Mouse (Mus musculus) embryo, embryonic 10.5 days (tissue): ENCODE measurements around the gene Grin2b.
"Not testable (repeated sequence)": the region's sequence is repeated elsewhere in the genome, so short reads cannot be mapped to it uniquely, and the experiment has no call there.

ENCODE experiments used
- DNase-seq: peaks from one replicate; pipeline ENCODE4 v3.0.0-alpha.2; 2015; ENCODE audit warnings: low spot score

Grin2b gene

GRCm38 (mm10) chr6:135907137-135907536 lies 266.2 kb downstream of the Grin2b start:
- DNase-seq = no peak

- DNase-seq = no peak
Observed at GRCm38 (mm10) chr6:135904391-135904790, 268.9 kb downstream of the Grin2b start.

- no peak for DNase-seq
Observed at GRCm38 (mm10) chr6:135900410-135900809, 272.9 kb downstream of the Grin2b start.

- no peak for DNase-seq
Observed at GRCm38 (mm10) chr6:135899225-135899624, 274.1 kb downstream of the Grin2b start.

GRCm38 (mm10) chr6:135894793-135895228 lies 278.5 kb downstream of the Grin2b start:
- DNase-seq = no peak

- DNase-seq = peak; percentile 31
Observed at GRCm38 (mm10) chr6:135882611-135883010, 290.7 kb downstream of the Grin2b start.

GRCm38 (mm10) chr6:135876163-135876726 lies 297.1 kb downstream of the Grin2b start:
- no peak for DNase-seq

GRCm38 (mm10) chr6:135874626-135875025 lies 298.7 kb downstream of the Grin2b start:
- no peak for DNase-seq

- no peak for DNase-seq
Observed at GRCm38 (mm10) chr6:135865832-135866231, 307.5 kb downstream of the Grin2b start.

- no peak for DNase-seq
Observed at GRCm38 (mm10) chr6:135863965-135864364, 309.3 kb downstream of the Grin2b start.

GRCm38 (mm10) chr6:135859502-135859901 lies 313.8 kb downstream of the Grin2b start:
- no peak for DNase-seq

GRCm38 (mm10) chr6:135854173-135854591 lies 319.1 kb downstream of the Grin2b start:
- DNase-seq = peak; percentile 2

- no peak for DNase-seq
Observed at GRCm38 (mm10) chr6:135843755-135844154, 329.6 kb downstream of the Grin2b start.

GRCm38 (mm10) chr6:135836353-135836752 lies 337.0 kb downstream of the Grin2b start:
- DNase-seq = no peak

GRCm38 (mm10) chr6:135833542-135833941 lies 339.8 kb downstream of the Grin2b start:
- DNase-seq = peak; percentile 17

GRCm38 (mm10) chr6:135832041-135832440 lies 341.3 kb downstream of the Grin2b start:
- no peak for DNase-seq

GRCm38 (mm10) chr6:135831032-135831431 lies 342.3 kb downstream of the Grin2b start:
- DNase-seq = no peak

- no peak for DNase-seq
Observed at GRCm38 (mm10) chr6:135829458-135829857, 343.9 kb downstream of the Grin2b start.

GRCm38 (mm10) chr6:135828976-135829375 lies 344.3 kb downstream of the Grin2b start:
- DNase-seq = peak; percentile 5

GRCm38 (mm10) chr6:135827942-135828341 lies 345.4 kb downstream of the Grin2b start:
- peak; percentile 78 for DNase-seq

GRCm38 (mm10) chr6:135827317-135827716 lies 346.0 kb downstream of the Grin2b start:
- no peak for DNase-seq

GRCm38 (mm10) chr6:135826776-135827175 lies 346.5 kb downstream of the Grin2b start:
- not testable (repeated sequence) for DNase-seq

- no peak for DNase-seq
Observed at GRCm38 (mm10) chr6:135817391-135817790, 355.9 kb downstream of the Grin2b start.

- DNase-seq = no peak
Observed at GRCm38 (mm10) chr6:135813755-135814154, 359.6 kb downstream of the Grin2b start.
